Mouse (Mus musculus) liver, adult 2 months (tissue): ENCODE results near the gene Slc9a2.

Source experiments
- CTCF ChIP-seq: fragments of 200-500 bp; IDR thresholded peaks from 2 replicates; pipeline ENCODE4 v1.5.1; 2011; ENCODE audit warnings: low read depth, low read length, control low read depth
- POLR2A ChIP-seq: fragments of 200-500 bp; IDR thresholded peaks from 2 replicates; pipeline ENCODE4 v1.6.1; 2011; ENCODE audit warnings: low read length, control low read depth; ENCODE audit not compliant: insufficient read depth; ENCODE audit errors: extremely low read depth

DNA sequence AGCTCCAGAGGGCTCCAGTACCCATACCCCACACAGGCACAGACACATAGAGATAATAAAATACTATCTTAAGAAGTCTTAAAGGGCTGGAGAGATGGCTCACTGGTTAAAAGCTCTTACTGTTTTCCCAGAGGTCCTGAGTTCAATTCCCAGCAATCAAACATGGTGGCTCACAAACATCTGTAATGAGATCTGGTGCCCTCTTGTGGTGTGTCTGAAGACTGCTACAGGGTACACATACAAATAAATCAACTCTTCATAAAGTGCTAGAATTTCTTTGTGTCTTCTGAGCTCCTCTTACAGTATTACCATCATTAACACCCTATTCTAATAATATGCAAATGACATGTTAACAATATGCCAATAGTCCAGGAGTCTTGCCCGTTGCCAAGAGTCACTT is 83.7 kb downstream of the Slc9a2 start:
- TF ChIP-seq CTCF, result no peak
- no peak for TF ChIP-seq POLR2A
